In the genomic region with DNA sequence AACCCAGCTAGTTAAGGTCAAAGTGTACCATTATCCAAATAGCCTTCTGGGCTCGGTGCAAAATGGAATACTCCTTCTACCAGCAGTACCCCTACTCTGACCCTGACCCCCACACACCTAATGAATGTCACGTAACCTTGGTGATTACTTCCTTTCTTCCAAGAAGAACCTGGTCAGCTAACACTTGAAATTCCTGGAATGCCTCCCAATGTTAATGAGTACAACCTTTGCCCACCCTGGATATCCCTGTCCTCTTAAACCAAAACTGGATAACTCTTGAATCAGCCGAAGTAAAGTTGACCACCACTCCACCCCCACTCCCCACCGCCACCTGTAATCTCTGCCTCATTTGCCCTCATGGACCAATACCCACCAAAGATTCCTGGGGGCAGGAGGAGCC, we compare ENCODE assay signal across 26 mouse cellular contexts. TPM values are rescaled to one million over a fixed set of nuclear protein-coding genes. Genes with fewer than 3 reads are reported as not detected.
DNase-seq lines count a peak whose midpoint lies in the region; ATAC-seq and TF ChIP-seq lines count a peak whose summit lies in the region.
"Had no signal": no experiment of that assay in that cellular context is flagged by ENCODE, and none has a peak within 500 bp of the region (broad histone marks: within the 10 kb centered on the region; RNA-seq: fewer than 3 reads in every experiment).

No protein-coding gene starts in this region.

- H3K4me2 ChIP-seq in kidney, embryonic 14.5 days (replicated peaks; ENCODE audit: low read depth, low read length): no peak overlapping the region
- H3K4me2 ChIP-seq in kidney, embryonic 16.5 days (replicated peaks; ENCODE audit: low read depth, low read length): no peak overlapping the region
- no peak overlapping the region for H3K4me2 ChIP-seq in midbrain, embryonic 14.5 days (ENCODE audit: low read length)
- H3K4me2 ChIP-seq: forebrain, embryonic 13.5 days; hindbrain, embryonic 13.5 days; limb, embryonic 12.5 days; liver, embryonic 15.5 days; lung, embryonic 14.5 days; midbrain, embryonic 12.5 days; stomach, embryonic 15.5 days had no signal

- H3K27me3 ChIP-seq in kidney, embryonic 14.5 days (ENCODE audit: control insufficient read depth, insufficient read depth, low read length): no peaks in the 10 kb centered on the region
- H3K27me3 ChIP-seq in kidney, embryonic 16.5 days (ENCODE audit: insufficient read depth, low read length): no peaks in the 10 kb centered on the region
- H3K27me3 ChIP-seq in midbrain, embryonic 14.5 days (ENCODE audit: control insufficient read depth, insufficient read depth, low read length): no peaks in the 10 kb centered on the region
- H3K27me3 ChIP-seq: forebrain, embryonic 13.5 days; hindbrain, embryonic 13.5 days; limb, embryonic 12.5 days; liver, embryonic 15.5 days; midbrain, embryonic 12.5 days; stomach, embryonic 15.5 days had no signal

- no peaks in the 10 kb centered on the region for H3K36me3 ChIP-seq in kidney, embryonic 14.5 days (ENCODE audit: control insufficient read depth, insufficient read depth, low read length)
- H3K36me3 ChIP-seq in ES-E14 (ENCODE audit: control insufficient read depth, insufficient read depth, low read length, poor library complexity, severe bottlenecking): no peaks in the 10 kb centered on the region; the same call in 1 of the 2 replicates
- no peaks in the 10 kb centered on the region for H3K36me3 ChIP-seq in kidney, embryonic 16.5 days (ENCODE audit: insufficient read depth, low read length)
- no peaks in the 10 kb centered on the region for H3K36me3 ChIP-seq in midbrain, embryonic 14.5 days (ENCODE audit: control insufficient read depth, insufficient read depth, low read length)
- H3K36me3 ChIP-seq: hindbrain, embryonic 13.5 days; limb, embryonic 12.5 days; liver, embryonic 15.5 days; midbrain, embryonic 12.5 days; stomach, embryonic 15.5 days had no signal

- H3K4me3 ChIP-seq in kidney, embryonic 14.5 days (ENCODE audit: low read length): no peak overlapping the region
- peak overlapping the region in 1 of 2 experiments; percentile 0; a peak in 1 of 4 replicates for H3K4me3 ChIP-seq in ES-E14 (ENCODE audit: insufficient read depth in 1 of 2, low read depth in 1 of 2, low read length in 2 of 2, poor library complexity in 1 of 2, severe bottlenecking in 1 of 2)
- no peak overlapping the region for H3K4me3 ChIP-seq in kidney, embryonic 16.5 days (ENCODE audit: low read length)
- H3K4me3 ChIP-seq in midbrain, embryonic 14.5 days (replicated peaks; ENCODE audit: low read depth, low read length): no peak overlapping the region
- H3K4me3 ChIP-seq: forebrain, embryonic 13.5 days; heart, adult 2 months; hindbrain, embryonic 13.5 days; layer of hippocampus, adult 2 months; left cerebral cortex, adult 2 months; limb, embryonic 12.5 days; liver, embryonic 15.5 days; megakaryocyte, embryonic 14.5 days; midbrain, embryonic 12.5 days; stomach, embryonic 15.5 days had no signal

- peak; percentile 68 for DNase-seq in kidney, adult 11 months
- no peak for DNase-seq in ES-E14 (ENCODE audit: low read depth, low spot score)
- peak; percentile 57 to 71 for DNase-seq in kidney, postnatal 36 days
- no peak for DNase-seq in adrenal gland, adult 18-20 months (ENCODE audit: low spot score in 2 of 2)
- DNase-seq in midbrain, embryonic 14.5 days: no peak
- DNase-seq: adrenal gland, postnatal 10 days; cerebellum, adult 8-10 months; cerebellum, postnatal 25 days; gastrocnemius, postnatal 25 days; heart, adult 2 months; heart, postnatal 36 days; lung, embryonic 14.5 days had no signal

- in situ Hi-C loops in ES-E14 (cut with MboI; ENCODE audit: low sequenced_read_pairs in 2 of 2, unreplicated experiment in 2 of 2): no loop called here

- no peak overlapping the region for H3K9ac ChIP-seq in kidney, embryonic 14.5 days (ENCODE audit: low read depth, low read length)
- H3K9ac ChIP-seq in ES-E14 (ENCODE audit: insufficient read depth, low read depth, low read length, poor library complexity, severe bottlenecking): no peak overlapping the region
- no peak overlapping the region for H3K9ac ChIP-seq in kidney, embryonic 16.5 days (replicated peaks; ENCODE audit: low read length)
- no peak overlapping the region for H3K9ac ChIP-seq in midbrain, embryonic 14.5 days (replicated peaks; ENCODE audit: low read length)
- H3K9ac ChIP-seq: forebrain, embryonic 13.5 days; hindbrain, embryonic 13.5 days; limb, embryonic 12.5 days; liver, embryonic 15.5 days; lung, embryonic 14.5 days; midbrain, embryonic 12.5 days; stomach, embryonic 15.5 days had no signal

- H3K9me3 ChIP-seq in kidney, embryonic 14.5 days (ENCODE audit: control insufficient read depth, low read length): no peaks in the 10 kb centered on the region
- no peaks in the 10 kb centered on the region for H3K9me3 ChIP-seq in ES-E14 (ENCODE audit: control insufficient read depth, insufficient read depth, low read depth, low read length)
- H3K9me3 ChIP-seq in kidney, embryonic 16.5 days (ENCODE audit: low read length): no peaks in the 10 kb centered on the region
- H3K9me3 ChIP-seq in midbrain, embryonic 14.5 days (ENCODE audit: control insufficient read depth, low read length): no peaks in the 10 kb centered on the region
- H3K9me3 ChIP-seq: forebrain, embryonic 13.5 days; hindbrain, embryonic 13.5 days; liver, embryonic 15.5 days; midbrain, embryonic 12.5 days; stomach, embryonic 15.5 days had no signal

- WGBS in kidney, embryonic 14.5 days: 80% methylated on average over 4 of the region's 4 CpGs
- WGBS in kidney, embryonic 16.5 days: 59% methylated on average over 4 of the region's 4 CpGs
- 91% methylated on average over 4 of the region's 4 CpGs for WGBS in midbrain, embryonic 14.5 days

- no peak overlapping the region for H3K27ac ChIP-seq in kidney, embryonic 14.5 days (ENCODE audit: low read depth, low read length)
- H3K27ac ChIP-seq in ES-E14 (ENCODE audit: insufficient read depth, low read depth, low read length, poor library complexity, severe bottlenecking): peak overlapping the region; percentile 92
- no peak overlapping the region for H3K27ac ChIP-seq in kidney, embryonic 16.5 days (ENCODE audit: low read length)
- no peak overlapping the region for H3K27ac ChIP-seq in midbrain, embryonic 14.5 days (replicated peaks; ENCODE audit: low read depth, low read length)
- H3K27ac ChIP-seq: forebrain, embryonic 13.5 days; heart, adult 2 months; hindbrain, embryonic 13.5 days; layer of hippocampus, adult 2 months; left cerebral cortex, adult 2 months; limb, embryonic 12.5 days; liver, embryonic 15.5 days; midbrain, embryonic 12.5 days; stomach, embryonic 15.5 days had no signal

- H3K4me1 ChIP-seq in kidney, embryonic 14.5 days (ENCODE audit: control insufficient read depth, insufficient read depth, low read length): no peaks in the 10 kb centered on the region
- peaks cover 11 to 18% of the 10 kb centered on the region in 2 experiments for H3K4me1 ChIP-seq in ES-E14 (ENCODE audit: control insufficient read depth in 2 of 2, insufficient read depth in 2 of 2, low read length in 2 of 2, poor library complexity in 1 of 2)
- no peaks in the 10 kb centered on the region for H3K4me1 ChIP-seq in kidney, embryonic 16.5 days (ENCODE audit: insufficient read depth, low read length)
- H3K4me1 ChIP-seq in midbrain, embryonic 14.5 days (ENCODE audit: control insufficient read depth, insufficient read depth, low read length): no peaks in the 10 kb centered on the region
- H3K4me1 ChIP-seq: forebrain, embryonic 13.5 days; hindbrain, embryonic 13.5 days; limb, embryonic 12.5 days; megakaryocyte, embryonic 14.5 days; midbrain, embryonic 12.5 days; stomach, embryonic 15.5 days had no signal

- ATAC-seq in kidney, embryonic 14.5 days (ENCODE audit: low FRiP score, low TSS enrichment): no peak
- ATAC-seq in kidney, embryonic 16.5 days (ENCODE audit: low FRiP score, low TSS enrichment): peak; percentile 54
- ATAC-seq in midbrain, embryonic 14.5 days (ENCODE audit: low FRiP score, low TSS enrichment): no peak
- no peak for ATAC-seq in granulocyte monocyte progenitor cell, adult 5-6 weeks (replicated peaks; ENCODE audit: poor library complexity, severe bottlenecking)
- ATAC-seq: forebrain, embryonic 13.5 days; intestine, embryonic 16.5 days had no signal

TF ChIP-seq in ES-E14, 5 proteins besides CTCF, POLR2A, EP300 and RAD21:
- TF ChIP-seq ZC3H11A (IDR thresholded peaks at IDR 0.05; ENCODE audit: borderline replicate concordance, low read depth, low read length) (no peak), CHD2 (IDR thresholded peaks at IDR 0.05; ENCODE audit: low read depth, low read length) (no peak), ZNF384 (IDR thresholded peaks at IDR 0.05; ENCODE audit: low read depth, low read length) (no peak), MAFK (IDR thresholded peaks at IDR 0.05; ENCODE audit: insufficient read depth, low read depth, low read length) (no peak), HCFC1 (IDR thresholded peaks at IDR 0.05; ENCODE audit: borderline replicate concordance, insufficient read depth, low read length) (no peak; the same call in 1 of the 2 replicates)

RNA-seq across cellular contexts. Expression of a gene that starts 19.1 kb away (rescaled TPM):
- polyA plus RNA-seq in kidney, embryonic 14.5 days (2014; fragmentation: Nextera tagmentation; extraction: Ambion mirVana): 13.2 and 21.6 TPM in 2 replicates
- total RNA-seq in ES-E14 (2012; rRNA removed): 31.9 and 46.4 TPM in 2 replicates
- polyA plus RNA-seq in kidney, embryonic 16.5 days (2015; fragmentation: Nextera tagmentation; extraction: Ambion mirVana): 19.1 and 21.2 TPM in 2 replicates
- 100 to 1,000 TPM in 1 of 2 experiments, 10 to 100 TPM in 1; 74.5 to 255 TPM for total RNA-seq in adrenal gland, adult 18-20 months (2021)
- 32.9 and 38.1 TPM in 2 replicates for polyA plus RNA-seq in midbrain, embryonic 14.5 days (2014; fragmentation: Nextera tagmentation; extraction: Ambion mirVana)
- 3.1 and 5.7 TPM in 2 replicates for total RNA-seq in granulocyte monocyte progenitor cell, adult 5-6 weeks (2014; fragmentation: Nextera tagmentation)
- 4.3 and 4.6 TPM in 2 replicates for total RNA-seq in granulocyte monocyte progenitor cell, adult 5-6 weeks (2017)
- total RNA-seq: monocyte, adult 5-6 weeks had no signal

RNA-seq across cellular contexts. Expression of a gene that starts 40.6 kb away (rescaled TPM):
- 42.9 and 44.8 TPM in 2 replicates for polyA plus RNA-seq in kidney, embryonic 14.5 days (2014; fragmentation: Nextera tagmentation; extraction: Ambion mirVana)
- total RNA-seq in ES-E14 (2012; rRNA removed): 15.0 and 19.5 TPM in 2 replicates
- 38.8 and 40.3 TPM in 2 replicates for polyA plus RNA-seq in kidney, embryonic 16.5 days (2015; fragmentation: Nextera tagmentation; extraction: Ambion mirVana)
- total RNA-seq in adrenal gland, adult 18-20 months (2021): 10 to 100 TPM; 16.8 to 34.1 TPM
- 40.9 and 41.1 TPM in 2 replicates for polyA plus RNA-seq in midbrain, embryonic 14.5 days (2014; fragmentation: Nextera tagmentation; extraction: Ambion mirVana)
- 11.2 and 25.9 TPM in 2 replicates for total RNA-seq in granulocyte monocyte progenitor cell, adult 5-6 weeks (2014; fragmentation: Nextera tagmentation)
- 38.7 and 52.3 TPM in 2 replicates for total RNA-seq in granulocyte monocyte progenitor cell, adult 5-6 weeks (2017)

Comparison
In these comparisons a context has a peak if more than half of its experiments do, and no peak if none do; other contexts are left out.
1. DNase-seq: peak in kidney, adult 11 months (single experiment) and kidney, postnatal 36 days (2 of 2); none in ES-E14 (single experiment), adrenal gland, adult 18-20 months (0 of 2) and midbrain, embryonic 14.5 days (single experiment).